Mouse (Mus musculus): ENCODE results near the gene Tmem220. TPM values are rescaled to one million over a fixed set of nuclear protein-coding genes. Genes with fewer than 3 reads are reported as not detected.

Tmem220 gene
- total RNA-seq, 4 experiments from 2014 or later, result 8.1 to 10.0 (median 9.4) TPM

DNA sequence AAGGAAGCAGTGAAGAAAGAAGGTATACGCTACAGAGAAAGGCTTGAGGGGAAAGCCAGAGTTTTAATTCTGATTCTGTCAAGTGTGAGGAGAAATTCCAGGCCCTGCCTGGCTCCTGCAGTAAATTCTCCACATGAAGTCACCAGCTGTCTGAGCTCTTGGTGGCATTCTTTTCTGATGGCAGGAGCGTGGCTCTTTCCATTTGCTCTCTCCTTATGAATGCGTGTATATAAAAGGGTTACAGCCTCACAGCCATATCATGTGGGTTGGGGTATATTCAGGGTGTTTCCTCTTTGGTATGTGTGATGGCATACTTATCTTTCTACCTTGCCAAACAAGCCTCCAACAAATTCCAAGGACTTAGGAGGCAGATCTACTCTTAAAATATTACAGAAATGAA, 37.8 kb downstream of the Tmem220 start:
- DNase-seq, result no peak

DNA sequence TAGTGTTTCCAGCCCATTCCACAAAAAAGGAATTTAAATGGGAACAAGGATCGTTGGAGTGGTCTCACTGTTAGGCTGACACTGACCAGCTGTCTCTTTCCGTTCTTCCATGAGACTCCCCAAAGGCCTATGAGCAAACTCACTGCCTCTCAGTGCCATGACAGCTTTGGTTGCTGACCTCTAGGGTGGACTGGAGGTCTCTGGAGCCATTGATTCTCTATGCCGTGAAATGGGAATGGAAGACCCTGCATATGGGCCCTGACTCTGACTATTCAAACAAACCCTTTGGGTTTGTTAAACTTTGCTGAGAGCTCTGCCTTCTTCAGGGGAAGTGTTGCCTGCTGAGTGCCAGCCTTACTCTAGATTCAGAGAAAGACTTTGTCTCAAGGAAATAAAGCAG, 42.8 kb downstream of the Tmem220 start:
- no peak for DNase-seq

DNA sequence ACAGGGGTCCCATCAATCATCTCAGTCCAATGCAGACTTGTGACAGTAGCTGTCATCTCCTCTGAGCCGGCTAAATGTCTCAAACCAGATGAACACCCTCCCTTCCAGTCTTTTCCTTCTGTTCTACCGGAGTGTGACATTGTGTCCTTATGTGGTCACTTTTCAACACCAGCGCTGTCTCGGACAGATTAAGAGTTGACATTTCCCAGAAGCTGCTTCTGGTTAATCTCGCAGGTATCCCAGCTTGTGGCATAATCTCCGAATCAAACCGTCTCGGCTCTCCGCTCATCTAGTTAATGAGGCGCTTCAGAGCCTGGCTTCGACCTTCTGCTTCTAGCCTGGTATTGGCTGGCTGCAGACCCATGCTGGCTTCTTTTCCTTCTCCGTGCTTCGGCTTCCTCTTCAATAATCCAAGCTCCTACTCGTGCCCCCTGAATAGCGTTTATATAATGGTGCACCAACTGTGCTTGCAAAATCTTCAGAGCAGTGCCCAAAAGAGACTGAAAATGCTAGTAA, 47.7 kb downstream of the Tmem220 start:
- no peak for DNase-seq

DNA sequence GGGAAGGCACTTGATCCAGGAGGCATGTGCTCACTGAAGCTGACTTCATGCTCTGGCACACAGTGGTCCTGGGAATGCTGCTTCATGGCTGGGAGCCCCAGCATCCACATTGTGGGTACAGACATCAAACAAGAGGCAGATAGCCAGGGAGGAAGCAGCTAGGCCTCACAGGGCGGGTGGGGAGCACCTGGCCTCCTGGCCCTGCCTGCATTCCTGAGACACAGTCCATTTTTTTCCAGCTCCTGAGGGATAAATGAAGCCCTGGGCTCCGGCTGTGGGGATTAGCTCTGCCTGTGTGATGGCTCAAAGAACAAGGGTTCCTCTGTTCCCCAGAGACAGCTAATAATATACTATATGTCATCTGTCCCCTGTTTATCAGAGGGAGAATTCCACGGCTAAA, 50.1 kb downstream of the Tmem220 start:
- DNase-seq, result no peak

DNA sequence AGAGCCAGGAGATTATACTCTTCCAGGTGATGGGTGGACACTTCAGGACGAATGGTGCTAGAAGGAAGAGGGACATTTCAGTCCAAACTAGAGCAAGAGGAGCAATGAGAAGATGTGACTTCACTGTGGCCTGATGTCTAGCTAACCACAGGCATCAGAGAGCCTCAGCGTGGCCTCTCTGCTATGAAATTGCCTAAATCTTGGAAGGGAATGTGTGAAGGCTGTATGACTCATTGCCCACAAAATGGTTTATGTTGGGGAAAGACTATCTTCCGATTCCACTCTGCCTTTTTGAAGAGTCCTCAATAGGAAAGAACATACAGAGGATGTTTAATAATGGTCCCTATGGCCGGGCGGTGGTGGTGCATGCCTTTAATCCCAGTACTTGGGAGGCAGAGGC, 51.8 kb downstream of the Tmem220 start:
- DNase-seq, result no peak

GRCm38 (mm10) chr11:67077435-67077834, 52.5 kb downstream of the Tmem220 start:
- DNase-seq, result no peak

DNA sequence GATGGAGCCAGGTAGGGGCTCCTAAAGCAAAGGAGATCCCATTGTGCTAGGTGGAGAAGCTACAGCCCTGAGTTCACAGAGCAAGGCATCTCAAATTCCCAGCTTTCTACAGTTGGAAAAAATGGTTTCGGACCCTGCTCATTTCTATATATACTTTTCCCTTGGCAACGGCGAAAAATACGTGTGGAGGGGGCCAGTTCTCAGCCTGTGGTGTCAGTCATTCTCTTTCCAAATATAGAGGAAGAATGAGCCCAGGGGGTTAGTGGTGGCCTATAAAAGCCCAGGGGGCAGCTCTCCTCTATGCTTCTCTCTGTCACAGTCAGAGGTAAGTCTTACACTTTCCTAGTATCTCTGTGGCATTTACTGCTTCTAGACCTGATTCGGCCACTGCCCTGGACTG, 53.0 kb downstream of the Tmem220 start, which contains the start of gene Myh3:
Gene Myh3 (plus strand): TSS at position 301 of the 400 bp plus-strand sequence.
- no peak for DNase-seq

DNA sequence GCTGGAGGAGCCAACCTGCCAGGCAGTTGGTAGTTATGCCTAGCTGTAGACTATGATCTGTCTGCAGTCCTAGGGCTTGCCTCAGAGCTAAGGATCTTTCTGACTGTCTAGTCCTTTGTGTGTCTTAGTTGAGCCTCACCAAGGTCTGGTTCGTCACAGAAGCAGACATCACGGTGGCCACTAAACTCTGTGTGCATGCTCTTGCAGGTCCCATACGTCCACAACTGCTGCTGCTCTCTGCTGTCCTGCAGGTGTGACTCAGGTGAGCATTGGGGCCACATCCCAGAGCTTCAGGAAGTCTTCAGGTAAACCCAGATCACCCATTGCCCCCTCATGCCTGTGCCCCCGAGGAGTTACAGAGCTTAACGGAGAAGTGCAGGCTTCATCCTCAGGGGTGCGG, 53.9 kb downstream of the Tmem220 start:
- DNase-seq, result no peak

- no peak for DNase-seq
Measured at GRCm38 (mm10) chr11:67079740-67080139, 54.8 kb downstream of the Tmem220 start.

- DNase-seq, result peak; percentile 12
Measured at GRCm38 (mm10) chr11:67080168-67080567, 55.2 kb downstream of the Tmem220 start.

DNA sequence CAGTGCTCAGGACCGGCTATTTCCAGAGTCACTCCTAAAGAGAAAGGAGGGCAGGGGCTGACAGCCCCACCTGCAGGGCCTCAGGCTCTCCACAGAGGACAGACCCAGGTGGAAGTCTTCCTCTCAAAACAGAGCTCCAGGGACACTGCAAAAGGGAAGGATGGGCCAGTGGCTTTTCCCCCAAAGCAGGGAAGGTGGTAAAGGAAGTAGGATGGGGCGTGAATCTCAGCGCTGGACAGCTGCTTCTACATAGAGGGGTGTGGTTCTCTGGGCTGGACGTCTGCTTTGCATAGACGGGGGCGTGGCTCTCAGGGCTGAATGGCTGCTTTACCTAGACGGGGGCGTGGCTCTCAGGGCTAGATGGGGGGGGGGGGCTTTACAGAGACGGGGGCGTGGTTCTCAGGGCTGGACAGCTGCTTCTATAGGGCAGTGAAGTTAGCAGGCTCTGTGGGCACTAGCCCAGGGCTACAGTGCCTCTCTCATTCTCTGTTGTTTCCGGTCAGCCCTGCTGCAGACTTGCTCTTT, 56.2 kb downstream of the Tmem220 start:
- peak; percentile 10 for DNase-seq

DNA sequence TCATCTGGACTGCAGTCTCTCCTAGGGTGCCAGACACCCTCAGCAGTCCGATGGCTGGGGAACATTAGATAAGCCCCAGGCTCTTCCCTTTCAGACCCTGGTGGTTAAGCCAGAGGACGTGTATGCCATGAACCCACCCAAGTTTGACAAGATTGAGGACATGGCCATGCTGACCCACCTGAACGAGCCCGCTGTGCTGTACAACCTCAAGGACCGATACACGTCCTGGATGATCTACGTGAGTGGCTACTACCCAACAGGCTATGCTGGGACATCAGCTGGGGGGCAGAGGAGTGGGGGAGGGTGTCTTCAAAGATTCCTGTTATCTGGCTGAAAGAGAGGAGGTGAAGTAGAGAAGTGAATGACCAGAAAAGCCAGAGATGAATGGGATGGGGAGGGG, 57.2 kb downstream of the Tmem220 start:
- no peak for DNase-seq

GRCm38 (mm10) chr11:67082793-67083192, 57.8 kb downstream of the Tmem220 start:
- no peak for DNase-seq

DNA sequence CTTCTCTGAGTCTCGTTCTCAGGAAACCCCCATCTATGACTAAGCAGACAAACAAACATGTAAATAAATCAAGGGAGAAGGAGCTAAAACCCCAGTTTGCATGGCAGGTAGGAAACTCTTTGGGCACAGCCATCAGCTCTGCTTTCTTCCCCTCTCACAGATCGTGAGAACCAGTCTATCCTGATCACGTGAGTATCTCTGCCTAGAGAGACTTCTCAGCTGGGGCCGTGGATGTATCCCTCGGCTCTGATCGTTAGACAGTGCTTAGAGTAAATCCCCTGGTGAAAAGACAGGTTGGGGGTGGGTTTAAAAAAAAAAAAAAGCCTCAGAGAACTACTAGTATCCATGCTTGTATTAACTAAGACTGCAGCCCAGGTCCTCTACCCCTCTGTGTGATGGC, 58.3 kb downstream of the Tmem220 start:
- DNase-seq, result no peak

DNA sequence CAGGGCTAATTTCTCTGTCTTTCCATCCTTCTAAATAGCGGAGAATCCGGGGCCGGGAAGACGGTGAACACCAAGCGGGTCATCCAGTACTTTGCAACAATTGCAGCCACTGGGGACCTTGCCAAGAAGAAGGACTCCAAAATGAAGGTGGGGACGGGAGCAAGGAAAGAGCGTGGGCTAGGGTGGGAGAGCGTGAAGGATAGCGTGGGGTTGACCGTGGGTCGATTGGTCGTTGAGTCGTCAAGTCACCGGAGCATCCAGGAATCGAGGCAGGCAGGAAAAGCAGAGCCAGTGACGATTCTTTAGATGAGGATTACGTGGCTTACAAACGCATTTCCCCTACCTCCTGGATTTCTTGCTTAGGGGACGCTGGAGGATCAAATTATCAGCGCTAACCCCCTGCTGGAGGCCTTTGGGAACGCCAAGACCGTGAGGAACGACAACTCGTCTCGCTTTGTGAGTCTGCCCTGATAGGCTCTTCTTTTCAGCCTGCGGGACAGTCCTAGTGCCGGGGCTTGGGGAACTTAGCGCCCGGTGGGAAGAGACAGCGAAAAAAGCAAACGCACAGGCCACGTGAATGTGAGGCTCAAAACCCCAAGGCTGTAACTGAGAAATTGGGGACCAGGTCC, 58.9 kb downstream of the Tmem220 start:
- no peak for DNase-seq

Other genes with a start within 250 kb of the Tmem220 start
- gene Pirt, start 113.2 kb upstream of the Tmem220 start, total RNA-seq (2022), result 10 to 100 TPM in 3 of 4 experiments, 1 to 10 TPM in 1; 9.3 to 20.8 (median 14.1) TPM
- not detected for gene Tmem238l, start 68.5 kb upstream of the Tmem220 start, total RNA-seq (2022)
- gene Adprm, start 27.4 kb downstream of the Tmem220 start, total RNA-seq (2022), result 10 to 100 TPM; 23.4 to 37.2 (median 30.9) TPM
- gene Sco1, start 27.5 kb downstream of the Tmem220 start, total RNA-seq (2022), result 10 to 100 TPM; 20.1 to 26.5 (median 21.6) TPM
- under 1 TPM in 3 of 4 experiments, not detected in 1; 0.05 to 0.17 (median 0.09) TPM for gene Myh3, start 53.1 kb downstream of the Tmem220 start, total RNA-seq (2022)
- gene Myh2, start 145.9 kb downstream of the Tmem220 start, total RNA-seq (2022), result not detected
- under 1 TPM in 3 of 4 experiments, not detected in 1; 0.17 to 0.35 (median 0.25) TPM for gene Myh1, start 174.9 kb downstream of the Tmem220 start, total RNA-seq (2022)
- not detected for gene Myh4, start 212.9 kb downstream of the Tmem220 start, total RNA-seq (2022)